8 mouse cellular contexts compared by ENCODE assay signal in the genomic region with DNA sequence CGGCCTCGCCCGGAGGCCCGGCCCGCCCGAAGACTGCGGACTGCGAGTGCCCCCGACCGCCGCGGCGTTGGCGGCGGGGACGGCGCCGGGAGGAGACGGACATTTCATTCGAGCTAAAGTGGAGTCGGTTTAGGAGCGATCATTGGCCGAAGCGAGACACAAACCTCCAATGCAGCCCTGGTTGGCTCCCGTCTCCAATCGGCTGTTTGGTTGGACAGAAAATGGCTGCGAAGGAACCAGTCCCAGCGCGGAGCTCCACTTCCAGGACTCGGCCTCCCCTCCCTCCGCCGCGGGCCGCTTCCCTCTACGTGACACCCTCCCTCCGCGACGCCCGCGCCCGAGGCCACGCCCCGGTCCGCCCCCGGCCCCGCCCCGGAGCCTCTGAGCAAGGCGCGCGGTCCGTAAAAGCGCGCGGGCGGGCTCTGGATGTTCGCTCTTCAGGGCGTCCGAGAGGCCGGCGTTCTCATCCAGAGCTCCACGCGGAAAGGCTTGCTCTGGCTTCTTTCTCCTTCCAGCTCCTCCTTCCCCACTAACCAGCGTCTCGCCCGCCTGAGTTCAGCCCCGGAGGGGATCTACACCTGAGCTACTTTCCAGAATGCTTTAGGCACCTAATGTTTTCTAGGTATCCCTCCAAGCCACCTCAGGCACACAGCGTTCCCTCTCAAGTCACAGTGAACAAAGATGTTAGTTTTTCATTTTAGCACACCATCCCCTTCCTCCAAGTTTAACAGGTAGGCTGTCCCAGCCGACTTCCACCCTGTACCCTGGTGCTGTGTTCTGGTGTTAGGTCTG. TPM values are rescaled to one million over a fixed set of nuclear protein-coding genes. Genes with fewer than 3 reads are reported as not detected.
DNase-seq lines count a peak whose midpoint lies in the region; ATAC-seq and TF ChIP-seq lines count a peak whose summit lies in the region.

TSS of gene Nfyb (minus strand) at position 305 of the 792 bp plus-strand sequence.

- H3K9me3 ChIP-seq in G1E (replicated peaks) = no peaks in the 10 kb centered on the region
- no peaks in the 10 kb centered on the region for H3K9me3 ChIP-seq in forebrain, embryonic 16.5 days (ENCODE audit: control insufficient read depth, low read length)
- H3K9me3 ChIP-seq in lung, embryonic 14.5 days (ENCODE audit: low read depth, low read length) = no peaks in the 10 kb centered on the region

- peak; percentile 97 for DNase-seq in G1E (ENCODE audit: low spot score)
- peak; percentile 98 for DNase-seq in cerebellum, adult 18-20 months
- peak; percentile 97 to 98 for DNase-seq in heart, postnatal 36 days
- peak; percentile 97 to 98 for DNase-seq in layer of hippocampus, adult 2 months (ENCODE audit: low spot score in 2 of 2)
- peak; percentile 97 for DNase-seq in lung, embryonic 14.5 days
- DNase-seq in thymus, adult 2 months = peak; percentile 96

- peak within 1 kb of the TSS; percentile 86 for H3K4me3 ChIP-seq in G1E (ENCODE audit: low read depth, low read length)
- peak within 1 kb of the TSS; percentile 87 for H3K4me3 ChIP-seq in forebrain, embryonic 16.5 days (replicated peaks; ENCODE audit: low read length)
- H3K4me3 ChIP-seq in layer of hippocampus, adult 2 months = peak within 1 kb of the TSS; percentile 76
- H3K4me3 ChIP-seq in lung, embryonic 14.5 days (ENCODE audit: low read depth, low read length) = peak within 1 kb of the TSS; percentile 91
- peak within 1 kb of the TSS; percentile 82 for H3K4me3 ChIP-seq in olfactory bulb, adult 2 months (ENCODE audit: insufficient read depth, low read depth, low read length)
- H3K4me3 ChIP-seq in thymus, adult 2 months (ENCODE audit: control insufficient read depth, insufficient read depth, low read length) = peak within 1 kb of the TSS; percentile 49

- H3K36me3 ChIP-seq in G1E (replicated peaks) = peaks cover 26% of the 10 kb centered on the region
- H3K36me3 ChIP-seq in forebrain, embryonic 16.5 days (ENCODE audit: control insufficient read depth, insufficient read depth) = 0 out of 2 replicates have a peak, but pooled peaks cover under 1% of the 10 kb centered on the region
- peaks cover 23% of the 10 kb centered on the region for H3K36me3 ChIP-seq in lung, embryonic 14.5 days (ENCODE audit: insufficient read depth)
- peaks cover 8% of the 10 kb centered on the region; the same call in 1 of the 2 replicates for H3K36me3 ChIP-seq in thymus, adult 2 months (ENCODE audit: control insufficient read depth, insufficient read depth, low read length)

- under 1% methylated on average over 51 of the region's 68 CpGs for WGBS in forebrain, embryonic 16.5 days
- WGBS in lung, embryonic 14.5 days = under 1% methylated on average over 64 of the region's 68 CpGs
- WGBS in olfactory bulb, adult 2 months = 2% methylated on average over 68 of the region's 68 CpGs
- 1% methylated on average over 68 of the region's 68 CpGs for WGBS in thymus, adult 2 months

- peak within 1 kb of the TSS; percentile 100 for H3K27ac ChIP-seq in forebrain, embryonic 16.5 days (ENCODE audit: low read length)
- H3K27ac ChIP-seq in layer of hippocampus, adult 2 months = peak within 1 kb of the TSS; percentile 95
- H3K27ac ChIP-seq in lung, embryonic 14.5 days (ENCODE audit: low read depth) = peak within 1 kb of the TSS; percentile 100
- peak within 1 kb of the TSS; percentile 69 for H3K27ac ChIP-seq in olfactory bulb, adult 2 months (ENCODE audit: insufficient read depth, low read depth, low read length)
- peak within 1 kb of the TSS; percentile 58 for H3K27ac ChIP-seq in thymus, adult 2 months (ENCODE audit: control insufficient read depth, insufficient read depth, low read length)

- ATAC-seq in G1E (ENCODE audit: extremely low read depth, insufficient number of reproducible peaks, low FRiP score, poor library complexity, severe bottlenecking) = peak; percentile 96
- peak; percentile 97 for ATAC-seq in forebrain, embryonic 16.5 days
- peak; percentile 97 for ATAC-seq in lung, embryonic 14.5 days (ENCODE audit: insufficient read depth)

- peaks cover 42% of the 10 kb centered on the region for H3K4me1 ChIP-seq in G1E (ENCODE audit: insufficient read depth, low read depth, low read length)
- peaks cover 34% of the 10 kb centered on the region for H3K4me1 ChIP-seq in forebrain, embryonic 16.5 days (replicated peaks; ENCODE audit: control insufficient read depth, insufficient read depth, low read length)
- 0 out of 2 replicates have a peak, but pooled peaks cover 7% of the 10 kb centered on the region for H3K4me1 ChIP-seq in lung, embryonic 14.5 days (ENCODE audit: insufficient read depth)
- H3K4me1 ChIP-seq in olfactory bulb, adult 2 months (ENCODE audit: control insufficient read depth, insufficient read depth, low read length) = peaks cover 13% of the 10 kb centered on the region
- H3K4me1 ChIP-seq in thymus, adult 2 months (replicated peaks; ENCODE audit: control insufficient read depth, insufficient read depth, low read length) = peaks cover 9% of the 10 kb centered on the region; the same call in 1 of the 2 replicates

- peak within 1 kb of the TSS; percentile 84 for H3K4me2 ChIP-seq in forebrain, embryonic 16.5 days (ENCODE audit: low read length)
- peak within 1 kb of the TSS; percentile 76 for H3K4me2 ChIP-seq in lung, embryonic 14.5 days

- peaks cover 2% of the 10 kb centered on the region; the same call in 1 of the 2 replicates for H3K27me3 ChIP-seq in G1E (ENCODE audit: insufficient read depth, low read length)
- no peaks in the 10 kb centered on the region for H3K27me3 ChIP-seq in forebrain, embryonic 16.5 days (replicated peaks; ENCODE audit: control insufficient read depth, insufficient read depth, low read length)
- no peaks in the 10 kb centered on the region for H3K27me3 ChIP-seq in lung, embryonic 14.5 days (ENCODE audit: insufficient read depth, low read length)
- H3K27me3 ChIP-seq in thymus, adult 2 months (ENCODE audit: control insufficient read depth, insufficient read depth, low read length) = no peaks in the 10 kb centered on the region

- peak; percentile 76 for TF ChIP-seq POLR2A in olfactory bulb, adult 2 months (IDR thresholded peaks at IDR 0.05; ENCODE audit: insufficient read depth, low read depth, low read length)
- TF ChIP-seq POLR2A in thymus, adult 2 months (IDR thresholded peaks at IDR 0.05; ENCODE audit: control insufficient read depth, extremely low read depth, insufficient read depth, low read length, poor library complexity) = peak; percentile 93

- TF ChIP-seq CTCF in G1E (IDR thresholded peaks at IDR 0.05; ENCODE audit: low read depth, low read length) = no peak
- no peak for TF ChIP-seq CTCF in layer of hippocampus, adult 2 months (conservative IDR thresholded peaks at IDR 0.05)
- TF ChIP-seq CTCF in lung, embryonic 14.5 days (IDR thresholded peaks at IDR 0.05; ENCODE audit: low read depth) = no peak
- no peak for TF ChIP-seq CTCF in olfactory bulb, adult 2 months (IDR thresholded peaks at IDR 0.05; ENCODE audit: insufficient read depth, low read depth, low read length)
- TF ChIP-seq CTCF in thymus, adult 2 months (IDR thresholded peaks at IDR 0.05; ENCODE audit: borderline replicate concordance, control insufficient read depth, extremely low read depth, insufficient read depth, low read length, poor library complexity) = no peak

- H3K9ac ChIP-seq in forebrain, embryonic 16.5 days (replicated peaks; ENCODE audit: low read depth, low read length) = peak within 1 kb of the TSS; percentile 99
- H3K9ac ChIP-seq in lung, embryonic 14.5 days = peak within 1 kb of the TSS; percentile 99

- intact Hi-C loops in heart, postnatal 36 days (cut with DNase I) = loop anchor here (2.0 kb wide), 2 partner anchors 95 to 97 kb away; no protein-coding TSS in a partner anchor

RNA-seq across cellular contexts. Expression of gene Nfyb, which starts in this region (rescaled TPM):
- total RNA-seq in G1E (2014; fragmentation: Nextera tagmentation) (51.9 and 70.4 TPM in 2 replicates), G1E (2017) (76.8 and 87.4 TPM in 2 replicates)
- 26.1 and 33.9 TPM in 2 replicates for polyA plus RNA-seq in G1E (2012)
- polyA plus RNA-seq in forebrain, embryonic 16.5 days (2015; fragmentation: Nextera tagmentation; extraction: Ambion mirVana) = 60.1 and 72.9 TPM in 2 replicates
- total RNA-seq in heart, postnatal 36 days (2021) = 10 to 100 TPM; 13.3 to 15.5 TPM
- 10 to 100 TPM; 67.7 to 67.8 TPM for total RNA-seq in layer of hippocampus, adult 2 months (2021)
- 52.0 and 53.2 TPM in 2 replicates for polyA plus RNA-seq in lung, embryonic 14.5 days (2014; fragmentation: Nextera tagmentation; extraction: Ambion mirVana)
- polyA plus RNA-seq in olfactory bulb, adult 2 months (2012; ENCODE audit: insufficient read depth, insufficient read length, low replicate concordance, missing spikeins) = not detected in 2 replicates
- polyA plus RNA-seq in thymus, adult 2 months (2012; rRNA removed) = 21.4 and 26.7 TPM in 2 replicates

Comparison
In these comparisons a context has a peak if more than half of its experiments do, and no peak if none do; other contexts are left out.
1. Peak in every context shown above with its lines: DNase-seq, ATAC-seq, H3K4me3 ChIP-seq and H3K27ac ChIP-seq.